In the genomic region with DNA sequence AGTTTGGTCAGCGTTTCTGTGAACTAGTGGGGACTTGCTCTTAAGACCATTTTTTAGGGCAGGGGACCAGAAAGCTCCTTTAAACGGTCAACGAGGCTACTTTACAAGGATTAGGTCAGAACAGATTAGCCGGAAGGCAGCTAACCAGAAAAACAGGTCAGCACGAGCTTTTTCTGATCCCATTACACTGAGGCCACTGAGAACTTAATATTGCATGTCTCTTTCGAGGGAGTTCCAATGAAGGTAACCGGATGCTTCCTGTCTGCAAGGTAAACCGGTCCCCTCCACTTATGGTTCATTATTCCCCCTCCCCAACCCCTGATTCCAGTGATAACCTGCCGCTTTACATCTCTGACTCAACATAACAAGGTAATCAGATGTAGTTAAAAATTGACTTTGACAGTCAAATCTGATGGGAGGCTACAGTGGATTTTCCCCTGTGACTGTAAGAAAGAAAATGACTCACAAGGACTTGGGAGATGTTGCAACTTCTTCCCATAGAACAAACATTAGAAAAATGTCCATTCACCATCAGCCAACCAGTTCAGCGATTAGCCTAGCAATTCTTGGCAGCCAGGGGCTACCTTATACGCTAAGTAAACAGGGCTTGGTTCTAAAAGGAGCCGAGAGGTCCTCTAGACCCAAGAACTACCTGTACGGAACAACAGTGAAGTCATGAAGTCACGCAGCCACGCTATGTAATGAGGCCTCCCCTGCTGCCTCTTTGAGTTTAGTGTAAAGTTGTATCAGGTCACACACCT, we compare ENCODE assay signal across 8 mouse cellular contexts. TPM values are rescaled to one million over a fixed set of nuclear protein-coding genes. Genes with fewer than 3 reads are reported as not detected.
DNase-seq lines count a peak whose midpoint lies in the region.

No protein-coding gene starts in this region.

- H3K27me3 ChIP-seq in limb, embryonic 10.5 days (ENCODE audit: low read depth, poor library complexity, severe bottlenecking): no peaks in the 10 kb centered on the region

- no peak overlapping the region for H3K4me3 ChIP-seq in limb, embryonic 10.5 days

- H3K4me1 ChIP-seq in limb, embryonic 10.5 days: no peaks in the 10 kb centered on the region

- 83% methylated on average over 15 of the region's 15 CpGs for WGBS in limb, embryonic 10.5 days

- peaks cover 43% of the 10 kb centered on the region for H3K36me3 ChIP-seq in limb, embryonic 10.5 days

- no peaks in the 10 kb centered on the region for H3K9me3 ChIP-seq in limb, embryonic 10.5 days (replicated peaks)

- no peak overlapping the region for H3K27ac ChIP-seq in limb, embryonic 10.5 days

- peak; percentile 43 for DNase-seq in 3134 (ENCODE audit: extremely low read depth, insufficient read length, low spot score)
- peak; percentile 32 for DNase-seq in Muller cell, postnatal 12 days (ENCODE audit: inconsistent ontology term)
- peak; percentile 39 for DNase-seq in kidney, adult 9 months
- peak; percentile 34 for DNase-seq in lung, postnatal 14 days
- DNase-seq in ovary, postnatal 14 days (ENCODE audit: low spot score): no peak
- no peak for DNase-seq in natural killer cell, adult 2 months (ENCODE audit: low spot score in 2 of 2)
- DNase-seq in adrenal gland, adult 18-20 months (ENCODE audit: low spot score in 2 of 2): no peak
- no peak for DNase-seq in limb, embryonic 10.5 days (ENCODE audit: low spot score)

RNA-seq across cellular contexts. Expression of a gene that starts 15.0 kb away (rescaled TPM):
- total RNA-seq in adrenal gland, adult 18-20 months (2021): 10 to 100 TPM; 48.3 to 85.0 TPM
- 84.0 and 84.8 TPM in 2 replicates for polyA plus RNA-seq in limb, embryonic 10.5 days (2016; fragmentation: Nextera tagmentation; extraction: Ambion mirVana)

Comparison
In these comparisons a context has a peak if more than half of its experiments do, and no peak if none do; other contexts are left out.
1. DNase-seq: peak in 3134 (single experiment), Muller cell, postnatal 12 days (single experiment), kidney, adult 9 months (single experiment) and lung, postnatal 14 days (single experiment); none in ovary, postnatal 14 days (single experiment), natural killer cell, adult 2 months (0 of 2), adrenal gland, adult 18-20 months (0 of 2) and limb, embryonic 10.5 days (single experiment).